Mouse (Mus musculus): ENCODE data around the gene Gm49450. TPM values are rescaled to one million over a fixed set of nuclear protein-coding genes. Genes with fewer than 3 reads are reported as not detected.
"Not testable (repeated sequence)": the region's sequence is repeated elsewhere in the genome, so short reads cannot be mapped to it uniquely, and the experiment has no call there.

The Gm49450 gene
- polyA plus RNA-seq, 1 experiment, result not detected

DNA sequence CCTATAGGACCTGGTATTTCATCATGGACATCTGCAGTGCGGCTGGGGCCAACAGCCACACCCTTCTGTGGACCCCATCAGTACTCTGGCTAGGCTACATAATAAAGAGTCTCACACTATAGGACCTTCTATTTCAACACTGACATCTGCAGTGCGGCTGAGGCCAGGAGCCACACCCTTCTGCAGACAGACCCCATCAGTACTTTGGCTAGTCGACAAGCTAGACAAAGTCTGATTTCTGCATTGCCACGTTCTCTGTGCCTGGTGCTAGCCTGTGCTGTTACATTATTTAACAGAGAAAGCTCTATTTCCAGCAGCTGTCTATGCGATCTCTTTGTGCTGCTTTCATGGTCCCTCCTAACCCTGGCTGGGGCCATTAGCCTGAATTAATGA lies 1.3 kb downstream of the Gm49450 start:
- TF ChIP-seq POLR2A (IDR thresholded peaks at IDR 0.05; ENCODE audit: low read depth, low read length), result no peak
- 34% methylated on average over 5 of the region's 5 CpGs for WGBS
- H3K36me3 ChIP-seq (ENCODE audit: control insufficient read depth, insufficient read depth, low read length), result no peaks in the 10 kb centered on the region
- DNase-seq, result no peak
- H3K27ac ChIP-seq (ENCODE audit: insufficient read depth, low read depth, low read length), result no peak overlapping the region
- no peaks in the 10 kb centered on the region for H3K27me3 ChIP-seq (replicated peaks; ENCODE audit: control insufficient read depth, insufficient read depth, low read length)
- H3K4me3 ChIP-seq (ENCODE audit: insufficient read depth, low read depth, low read length), result no peak overlapping the region
- H3K4me1 ChIP-seq (ENCODE audit: control insufficient read depth, insufficient read depth, low read length), result no peaks in the 10 kb centered on the region; the same call in 1 of the 2 replicates

DNA sequence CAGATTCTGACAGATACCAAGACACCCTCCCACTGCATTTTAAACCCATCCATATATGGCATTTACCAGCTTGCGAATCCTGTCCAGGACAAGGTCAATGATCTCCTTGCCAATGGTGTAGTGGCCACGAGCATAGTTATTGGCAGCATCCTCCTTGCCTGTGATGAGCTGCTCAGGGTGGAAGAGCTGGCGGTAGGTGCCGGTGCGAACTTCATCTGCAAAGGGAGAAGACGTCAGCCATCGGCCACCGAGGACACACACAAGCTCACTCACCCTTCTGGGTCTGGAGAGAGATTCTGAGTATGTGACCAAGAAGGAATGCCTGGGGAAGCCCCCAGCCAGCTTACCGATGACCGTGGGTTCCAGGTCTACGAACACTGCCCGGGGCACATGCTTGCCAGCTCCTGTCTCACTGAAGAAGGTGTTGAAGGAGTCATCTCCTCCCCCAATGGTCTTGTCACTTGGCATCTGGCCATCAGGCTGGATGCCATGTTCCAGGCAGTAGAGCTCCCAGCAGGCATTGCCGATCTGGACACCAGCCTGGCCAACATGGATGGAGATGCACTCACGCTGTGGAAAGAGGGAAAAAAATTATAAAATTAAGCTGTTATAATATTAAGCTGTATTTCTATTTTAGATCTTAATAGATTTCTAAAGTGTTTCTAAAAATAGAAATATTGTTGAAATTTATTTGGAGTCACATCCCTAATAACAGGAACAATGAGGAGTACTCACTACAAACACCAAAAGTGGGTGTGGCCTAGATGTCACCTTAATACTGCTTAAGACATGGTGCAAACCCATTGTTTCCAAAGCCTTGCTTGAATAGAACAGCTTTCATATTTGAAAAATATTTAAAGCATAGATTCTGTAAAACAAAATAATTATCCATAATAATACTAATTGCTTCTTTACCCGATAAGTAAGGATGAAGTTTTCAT lies 2.0 kb downstream of the Gm49450 start:
- not testable (repeated sequence) for H3K4me1 ChIP-seq (ENCODE audit: control insufficient read depth, insufficient read depth, low read length); H3K27ac ChIP-seq (ENCODE audit: insufficient read depth, low read depth, low read length); H3K27me3 ChIP-seq (replicated peaks; ENCODE audit: control insufficient read depth, insufficient read depth, low read length); DNase-seq; H3K4me3 ChIP-seq (ENCODE audit: insufficient read depth, low read depth, low read length); H3K36me3 ChIP-seq (ENCODE audit: control insufficient read depth, insufficient read depth, low read length)
- WGBS, result 85% methylated on average over 11 of the region's 15 CpGs

DNA sequence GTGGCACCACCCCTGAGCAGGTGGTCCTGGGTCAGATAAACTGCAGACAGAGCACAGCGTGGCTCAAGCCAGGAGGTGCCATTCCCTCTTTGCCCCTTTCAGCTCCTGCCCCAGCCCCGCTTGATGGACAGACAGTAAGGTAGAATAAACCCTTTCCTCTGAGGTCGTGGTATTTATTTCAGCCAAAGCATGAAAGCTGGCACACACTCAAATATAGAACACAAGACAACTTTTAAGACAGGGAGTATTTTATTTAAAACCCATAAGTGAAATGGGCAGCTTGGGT lies 3.8 kb downstream of the Gm49450 start:
- Histone ChIP-seq H3K4me1 (ENCODE audit: control insufficient read depth, insufficient read depth, low read length) (no peaks in the 10 kb centered on the region; the same call in 1 of the 2 replicates), H3K36me3 (ENCODE audit: control insufficient read depth, insufficient read depth, low read length) (no peaks in the 10 kb centered on the region), H3K27ac (ENCODE audit: insufficient read depth, low read depth, low read length) (no peak overlapping the region), H3K4me3 (ENCODE audit: insufficient read depth, low read depth, low read length) (no peak overlapping the region), H3K27me3 (replicated peaks; ENCODE audit: control insufficient read depth, insufficient read depth, low read length) (no peaks in the 10 kb centered on the region)
- WGBS, result 77% methylated on average over 3 of the region's 3 CpGs
- no peak for DNase-seq
- TF ChIP-seq POLR2A (IDR thresholded peaks at IDR 0.05; ENCODE audit: low read depth, low read length), result no peak
- TF ChIP-seq CTCF (conservative IDR thresholded peaks at IDR 0.05; ENCODE audit: insufficient read depth, insufficient read length, low read depth, low read length), result no peak

DNA sequence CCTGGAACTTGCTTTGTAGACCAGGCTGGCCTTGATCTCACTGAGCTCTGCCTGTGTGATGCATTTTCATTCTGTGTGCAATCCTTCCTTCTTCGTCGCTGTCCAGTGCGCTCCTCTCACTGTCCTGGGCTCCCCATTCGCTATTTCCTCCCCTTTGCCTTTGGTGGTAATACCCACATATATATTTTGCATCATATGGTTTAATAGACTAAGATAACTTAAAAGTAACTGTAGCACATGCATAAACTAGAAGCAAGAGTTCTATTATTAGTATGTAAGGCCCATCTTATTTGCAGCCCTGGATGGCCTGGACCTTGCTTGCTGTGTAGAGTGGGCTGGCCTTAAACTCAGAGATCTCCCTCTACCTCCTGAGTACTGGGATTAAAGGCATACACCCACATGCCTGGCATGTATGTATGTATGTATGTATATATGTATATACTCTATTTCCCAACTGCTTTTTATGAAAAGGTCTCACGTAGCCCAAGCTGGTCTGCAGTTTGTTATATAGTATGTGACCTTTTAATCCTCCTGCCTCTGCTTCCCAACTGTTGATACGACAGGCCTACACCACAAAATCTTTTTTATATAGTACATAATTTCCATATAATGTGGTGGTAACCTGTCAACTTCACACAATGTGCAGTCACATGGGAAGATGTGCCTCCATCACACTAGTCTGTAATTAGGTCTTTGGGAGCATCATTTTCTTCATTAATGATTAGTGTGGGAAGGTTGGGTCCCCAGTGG lies 4.3 kb downstream of the Gm49450 start:
- no peak for TF ChIP-seq POLR2A (IDR thresholded peaks at IDR 0.05; ENCODE audit: low read depth, low read length)
- TF ChIP-seq CTCF (conservative IDR thresholded peaks at IDR 0.05; ENCODE audit: insufficient read depth, insufficient read length, low read depth, low read length), result no peak
- no peak for DNase-seq
- 89% methylated on average over 6 of the region's 6 CpGs for WGBS
- Histone ChIP-seq H3K4me3 (ENCODE audit: insufficient read depth, low read depth, low read length) (no peak overlapping the region), H3K27ac (ENCODE audit: insufficient read depth, low read depth, low read length) (no peak overlapping the region), H3K27me3 (replicated peaks; ENCODE audit: control insufficient read depth, insufficient read depth, low read length) (no peaks in the 10 kb centered on the region), H3K4me1 (ENCODE audit: control insufficient read depth, insufficient read depth, low read length) (no peaks in the 10 kb centered on the region; the same call in 1 of the 2 replicates), H3K36me3 (ENCODE audit: control insufficient read depth, insufficient read depth, low read length) (no peaks in the 10 kb centered on the region)

- no peak overlapping the region for H3K4me3 ChIP-seq (ENCODE audit: insufficient read depth, low read depth, low read length)
- H3K4me1 ChIP-seq (ENCODE audit: control insufficient read depth, insufficient read depth, low read length), result no peaks in the 10 kb centered on the region
- DNase-seq, result no peak
- no peaks in the 10 kb centered on the region for H3K36me3 ChIP-seq (ENCODE audit: control insufficient read depth, insufficient read depth, low read length)
- no peaks in the 10 kb centered on the region for H3K27me3 ChIP-seq (replicated peaks; ENCODE audit: control insufficient read depth, insufficient read depth, low read length)
- no peak for TF ChIP-seq POLR2A (IDR thresholded peaks at IDR 0.05; ENCODE audit: low read depth, low read length)
- TF ChIP-seq CTCF (conservative IDR thresholded peaks at IDR 0.05; ENCODE audit: insufficient read depth, insufficient read length, low read depth, low read length), result no peak
- H3K27ac ChIP-seq (ENCODE audit: insufficient read depth, low read depth, low read length), result no peak overlapping the region
Measured at GRCm38 (mm10) chr15:98948382-98948781, 5.0 kb downstream of the Gm49450 start.

GRCm38 (mm10) chr15:98947884-98948283 lies 5.5 kb downstream of the Gm49450 start:
- DNase-seq, result no peak
- Histone ChIP-seq H3K4me3 (ENCODE audit: insufficient read depth, low read depth, low read length) (no peak overlapping the region), H3K4me1 (ENCODE audit: control insufficient read depth, insufficient read depth, low read length) (no peaks in the 10 kb centered on the region), H3K27me3 (replicated peaks; ENCODE audit: control insufficient read depth, insufficient read depth, low read length) (no peaks in the 10 kb centered on the region), H3K36me3 (ENCODE audit: control insufficient read depth, insufficient read depth, low read length) (no peaks in the 10 kb centered on the region), H3K27ac (ENCODE audit: insufficient read depth, low read depth, low read length) (no peak overlapping the region)
- TF ChIP-seq POLR2A (IDR thresholded peaks at IDR 0.05; ENCODE audit: low read depth, low read length), result no peak
- TF ChIP-seq CTCF (conservative IDR thresholded peaks at IDR 0.05; ENCODE audit: insufficient read depth, insufficient read length, low read depth, low read length), result no peak
- 83% methylated on average over 3 of the region's 3 CpGs for WGBS

GRCm38 (mm10) chr15:98943133-98943532 lies 10.2 kb downstream of the Gm49450 start:
- TF ChIP-seq CTCF (conservative IDR thresholded peaks at IDR 0.05; ENCODE audit: insufficient read depth, insufficient read length, low read depth, low read length) (no peak), POLR2A (IDR thresholded peaks at IDR 0.05; ENCODE audit: low read depth, low read length) (no peak)
- DNase-seq, result no peak
- Histone ChIP-seq H3K27me3 (replicated peaks; ENCODE audit: control insufficient read depth, insufficient read depth, low read length) (no peaks in the 10 kb centered on the region), H3K27ac (ENCODE audit: insufficient read depth, low read depth, low read length) (no peak overlapping the region), H3K4me1 (ENCODE audit: control insufficient read depth, insufficient read depth, low read length) (no peaks in the 10 kb centered on the region), H3K36me3 (ENCODE audit: control insufficient read depth, insufficient read depth, low read length) (no peaks in the 10 kb centered on the region), H3K4me3 (ENCODE audit: insufficient read depth, low read depth, low read length) (no peak overlapping the region)
- WGBS, result 83% methylated on average over 4 of the region's 4 CpGs

All from kidney, adult 2 months (tissue).